Mouse (Mus musculus) CH12.LX (cell line): ENCODE measurements around the gene 2200002D01Rik. TPM values are rescaled to one million over a fixed set of nuclear protein-coding genes. Genes with fewer than 3 reads are reported as not detected.

Experiments used
- DNase-seq: peaks from one replicate; pipeline ENCODE4 v3.0.0-alpha.2; 2013; ENCODE audit errors: extremely low read depth
- H3K27ac ChIP-seq: 2 replicates; pipeline ENCODE4 v1.5.1; 2012; ENCODE audit warnings: low read depth, mild to moderate bottlenecking, control low read depth, moderate library complexity; ENCODE audit not compliant: insufficient read depth
- H3K27me3 ChIP-seq: replicated peaks from 2 replicates; pipeline ENCODE3; 2012; ENCODE audit warnings: inconsistent platforms
- H3K36me3 ChIP-seq, 2 experiments: replicated peaks in 1 of 2; 2 replicates each; pipeline versions ENCODE3 to v1.6.1; 2012; ENCODE audit warnings: inconsistent platforms in 1 of 2, low read length in 1 of 2, mild to moderate bottlenecking in 1 of 2, mixed read lengths in 1 of 2, moderate library complexity in 1 of 2; ENCODE audit not compliant: control insufficient read depth in 1 of 2, insufficient read depth in 1 of 2
- H3K4me1 ChIP-seq, 2 experiments: 2 replicates each; pipeline ENCODE4 v1.6.1; 2012; ENCODE audit warnings: inconsistent platforms in 1 of 2, moderate library complexity in 1 of 2; ENCODE audit not compliant: insufficient read depth in 2 of 2, control insufficient read depth in 1 of 2
- H3K4me2 ChIP-seq: 2 replicates; pipeline ENCODE4 v1.6.1; 2012; ENCODE audit warnings: low read depth, mild to moderate bottlenecking, control low read depth; ENCODE audit not compliant: poor library complexity, insufficient read depth, severe bottlenecking
- H3K4me3 ChIP-seq, 3 experiments: fragments of 150-350 bp in 1 of 3; sonication (generic) in 1 of 3; replicated peaks in 1 of 3; 2 replicates each; pipeline versions ENCODE3 to v1.5.1; 2011 to 2012; ENCODE audit warnings: low read depth in 2 of 3, low read length in 2 of 3, mild to moderate bottlenecking in 2 of 3, moderate library complexity in 2 of 3, control low read depth in 1 of 3, improper control_type of control experiment in 1 of 3, inconsistent platforms in 1 of 3, mixed read lengths in 1 of 3; ENCODE audit not compliant: poor library complexity in 1 of 3
- H3K79me2 ChIP-seq: replicated peaks from 2 replicates; pipeline ENCODE4 v1.6.1; 2012; ENCODE audit warnings: mild to moderate bottlenecking, moderate library complexity; ENCODE audit not compliant: control insufficient read depth, poor library complexity, insufficient read depth, severe bottlenecking; ENCODE audit errors: extremely low read depth
- H3K9ac ChIP-seq: 2 replicates; pipeline ENCODE4 v1.6.1; 2012; ENCODE audit warnings: low read depth, mild to moderate bottlenecking, control low read depth, moderate library complexity; ENCODE audit not compliant: insufficient read depth
- H3K9me3 ChIP-seq: replicated peaks from 2 replicates; pipeline ENCODE3; 2012; ENCODE audit warnings: low read length, inconsistent platforms, mixed read lengths
- CHD1 ChIP-seq: IDR thresholded peaks from 2 replicates; pipeline ENCODE4 v1.6.1; 2012; ENCODE audit warnings: low read depth, low read length, improper control_type of control experiment, inconsistent platforms
- CHD2 ChIP-seq: IDR thresholded peaks from 2 replicates; pipeline ENCODE4 v1.6.1; 2011; ENCODE audit warnings: low read length, improper control_type of control experiment
- ELF1 ChIP-seq: IDR thresholded peaks from 2 replicates; pipeline ENCODE4 v1.6.1; 2014; ENCODE audit warnings: low read depth, mild to moderate bottlenecking, inconsistent platforms, low read length, improper control_type of control experiment
- GABPA ChIP-seq: IDR thresholded peaks from 2 replicates; pipeline ENCODE4 v1.6.1; 2012; ENCODE audit warnings: low read depth, low read length, improper control_type of control experiment, inconsistent platforms; ENCODE audit not compliant: insufficient replicate concordance
- HCFC1 ChIP-seq: IDR thresholded peaks from 2 replicates; pipeline ENCODE4 v1.6.1; 2012; ENCODE audit warnings: low read depth, mild to moderate bottlenecking, inconsistent platforms, low read length, improper control_type of control experiment
- IRF4 ChIP-seq: IDR thresholded peaks from 2 replicates; pipeline ENCODE4 v1.6.1; 2014; ENCODE audit warnings: low read depth, mild to moderate bottlenecking, inconsistent platforms, low read length, improper control_type of control experiment
- JUN ChIP-seq: IDR thresholded peaks from 2 replicates; pipeline ENCODE4 v1.6.1; 2011; ENCODE audit warnings: low read depth, mild to moderate bottlenecking, low read length, improper control_type of control experiment, moderate library complexity; ENCODE audit not compliant: insufficient read depth
- JUND ChIP-seq: conservative IDR thresholded peaks from 2 replicates; pipeline ENCODE4 v1.6.1; 2011; ENCODE audit warnings: low read depth, low read length, improper control_type of control experiment
- KAT2A ChIP-seq: IDR thresholded peaks from 2 replicates; pipeline ENCODE4 v1.6.1; 2012; ENCODE audit warnings: low read length, improper control_type of control experiment, inconsistent platforms; ENCODE audit not compliant: insufficient replicate concordance
- MAX ChIP-seq: IDR thresholded peaks from 2 replicates; pipeline ENCODE4 v1.6.1; 2011; ENCODE audit warnings: low read length, improper control_type of control experiment
- MEF2A ChIP-seq: IDR thresholded peaks from 2 replicates; pipeline ENCODE4 v1.6.1; 2014; ENCODE audit warnings: low read depth, mild to moderate bottlenecking, inconsistent platforms, low read length, improper control_type of control experiment, borderline replicate concordance
- MXI1 ChIP-seq: IDR thresholded peaks from 2 replicates; pipeline ENCODE4 v1.6.1; 2011; ENCODE audit warnings: mild to moderate bottlenecking, low read depth, low read length, improper control_type of control experiment
- POLR2A ChIP-seq: IDR thresholded peaks from 2 replicates; pipeline ENCODE4 v1.6.1; 2011; ENCODE audit warnings: low read depth, mild to moderate bottlenecking, improper control_type of control experiment, low read length
- RAD21 ChIP-seq: IDR thresholded peaks from 2 replicates; pipeline ENCODE4 v1.6.1; 2011; ENCODE audit warnings: low read depth, mild to moderate bottlenecking, low read length, improper control_type of control experiment, moderate library complexity
- SIN3A ChIP-seq: IDR thresholded peaks from 2 replicates; pipeline ENCODE4 v1.6.1; 2012; ENCODE audit warnings: low read length, improper control_type of control experiment, inconsistent platforms
- TBP ChIP-seq: conservative IDR thresholded peaks from 2 replicates; pipeline ENCODE4 v1.6.1; 2011; ENCODE audit warnings: low read depth, low read length, improper control_type of control experiment
- TCF12 ChIP-seq: IDR thresholded peaks from 2 replicates; pipeline ENCODE4 v1.6.1; 2014; ENCODE audit warnings: low read depth, mild to moderate bottlenecking, inconsistent platforms, low read length, improper control_type of control experiment
- USF1 ChIP-seq: IDR thresholded peaks from 2 replicates; pipeline ENCODE4 v1.6.1; 2014; ENCODE audit warnings: low read depth, mild to moderate bottlenecking, inconsistent platforms, low read length, improper control_type of control experiment
- ZKSCAN1 ChIP-seq: IDR thresholded peaks from 2 replicates; pipeline ENCODE4 v1.6.1; 2012; ENCODE audit warnings: low read depth, inconsistent platforms, low read length, improper control_type of control experiment, borderline replicate concordance
- ZMIZ1 ChIP-seq: IDR thresholded peaks from 2 replicates; pipeline ENCODE4 v1.6.1; 2012; ENCODE audit warnings: low read depth, mild to moderate bottlenecking, inconsistent platforms, low read length, improper control_type of control experiment
- dilution Hi-C: fragments of 300-500 bp; cut with MboI; formaldehyde crosslinking; loops from 2 replicates; pipeline ENCODE4 v1.14.3; 2020; ENCODE audit warnings: low sequenced_read_pairs; ENCODE audit not compliant: extremely low pct_unique_long_range_greater_than_20kb, extremely low pct_ligation_motif_present
- in situ Hi-C: fragments of 300-500 bp; cut with MboI; formaldehyde crosslinking; loops from 3 replicates; pipeline ENCODE4 v1.14.3; 2019; ENCODE audit warnings: low sequenced_read_pairs, low pct_ligation_motif_present, low pct_unique_long_range_greater_than_20kb, mixed read lengths
- polyA plus RNA-seq: library from polyadenylated mRNA; unstranded; fragments of >175 nt; gene quantifications from 2 replicates; pipeline ENCODE4 v1.2.1, GENCODE M21; 2012; ENCODE audit warnings: low read depth; ENCODE audit not compliant: insufficient read length
- total RNA-seq, 2 experiments: library from RNA; depleted of rRNA; stranded (reverse); fragments of 300-350 nt in 1 of 2; fragments of >200 nt in 1 of 2; gene quantifications; 2 replicates each; pipeline ENCODE4 v1.2.3; 2012 to 2014

2200002D01Rik gene
- total and polyA plus RNA-seq, 3 experiments: 5.8 TPM; not detected in 2

DNA sequence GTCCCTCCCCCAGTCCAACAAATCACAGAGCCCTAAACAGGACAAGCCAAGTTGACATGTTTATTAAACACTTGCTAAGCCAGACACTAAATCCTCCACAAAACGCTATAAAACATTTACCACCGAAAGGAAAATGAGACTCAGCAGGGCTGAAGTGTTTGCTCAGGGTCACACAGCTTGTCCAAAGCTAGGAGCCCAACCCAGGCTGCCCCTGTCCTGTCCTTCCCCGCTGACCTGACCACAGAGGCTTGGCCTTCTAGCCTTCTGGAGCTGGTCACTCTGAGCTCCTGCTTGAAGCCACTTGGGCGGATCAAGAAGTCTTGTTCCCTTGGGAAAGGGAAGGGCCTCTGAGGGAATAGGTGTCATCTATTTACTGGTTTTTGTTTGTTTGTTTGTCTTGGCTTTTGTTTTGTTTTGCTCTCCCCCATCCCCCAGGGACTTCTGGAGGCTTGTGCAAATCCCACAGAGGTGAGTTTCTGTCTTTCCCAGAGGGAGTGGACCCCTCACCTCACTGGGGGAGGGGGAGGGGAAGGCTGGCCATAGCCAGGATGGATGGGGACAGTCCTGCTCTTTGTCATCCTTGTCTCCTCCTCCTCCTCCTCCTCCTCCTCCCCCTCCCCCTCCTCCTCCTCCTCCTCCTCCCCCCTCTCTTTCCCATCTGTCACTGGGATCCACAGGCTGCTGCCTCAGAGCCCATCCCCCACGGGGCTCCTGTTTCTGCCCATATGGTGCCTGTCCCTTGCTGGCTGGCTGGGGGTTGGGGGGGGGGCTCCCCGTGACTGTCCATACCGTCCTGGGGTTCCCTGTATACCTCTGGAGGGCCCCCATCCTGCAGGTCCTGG, 43.6 kb upstream of the 2200002D01Rik start:
- Histone ChIP-seq H3K27me3 (peaks cover 24% of the 10 kb centered on the region), H3K36me3 (no peaks in the 10 kb centered on the region), H3K4me1 (peaks cover 5 to 48% of the 10 kb centered on the region in 2 experiments), H3K4me2 (no peak overlapping the region), H3K27ac (no peak overlapping the region), H3K9ac (no peak overlapping the region), H3K4me3 (no peak overlapping the region), H3K79me2 (no peaks in the 10 kb centered on the region), H3K9me3 (no peaks in the 10 kb centered on the region)
- in situ Hi-C loops: loop anchor here (5.0 kb wide), 2 partner anchors 35 to 240 kb away; no protein-coding TSS in a partner anchor
- TF ChIP-seq POLR2A: no peak
- TF ChIP-seq MEF2A: no peak
- no peak for TF ChIP-seq RAD21
- TF ChIP-seq JUN: no peak
- no peak for TF ChIP-seq MAX
- no peak for TF ChIP-seq JUND
- no peak for TF ChIP-seq ZKSCAN1
- no peak for TF ChIP-seq ZMIZ1
- no peak for TF ChIP-seq TBP
- TF ChIP-seq TCF12: no peak
- TF ChIP-seq SIN3A: no peak
- no peak for TF ChIP-seq KAT2A
- no peak for TF ChIP-seq CHD1
- no peak for TF ChIP-seq IRF4
- TF ChIP-seq CHD2: no peak
- TF ChIP-seq GABPA: no peak
- no peak for TF ChIP-seq ELF1
- TF ChIP-seq MXI1: no peak
- TF ChIP-seq USF1: no peak
- no peak for TF ChIP-seq HCFC1
- no peak for DNase-seq
- dilution Hi-C loops: no loop called here
